Mouse (Mus musculus) forebrain, embryonic 15.5 days (tissue): Measurements from ENCODE around the gene Ift46. TPM values are rescaled to one million over a fixed set of nuclear protein-coding genes. Genes with fewer than 3 reads are reported as not detected.

Source experiments
- ATAC-seq: fragments of 200-750 bp; cut with Nextera tagmentation; replicated peaks from 2 replicates; pipeline ENCODE4 v1.8.0; 2017; ENCODE audit warnings: mild to moderate bottlenecking, moderate TSS enrichment, moderate library complexity
- H3K27ac ChIP-seq: fragments of 300-500 bp; sonication (generic); replicated peaks from 2 replicates; pipeline ENCODE4 v1.5.1; 2015; ENCODE audit warnings: mild to moderate bottlenecking, inconsistent platforms
- H3K27me3 ChIP-seq: fragments of 300-500 bp; sonication (generic); 2 replicates; pipeline ENCODE4 v1.6.1; 2015; ENCODE audit warnings: inconsistent platforms
- H3K36me3 ChIP-seq: fragments of 300-500 bp; sonication (generic); 2 replicates; pipeline ENCODE4 v1.6.1; 2015; ENCODE audit warnings: mild to moderate bottlenecking, inconsistent platforms
- H3K4me1 ChIP-seq: fragments of 300-500 bp; sonication (generic); 2 replicates; pipeline ENCODE4 v1.6.1; 2015; ENCODE audit warnings: inconsistent platforms
- H3K4me2 ChIP-seq: fragments of 300-500 bp; sonication (generic); replicated peaks from 2 replicates; pipeline ENCODE4 v1.6.1; 2015; ENCODE audit warnings: mild to moderate bottlenecking, inconsistent platforms
- H3K4me3 ChIP-seq: fragments of 300-500 bp; sonication (generic); 2 replicates; pipeline ENCODE4 v1.5.1; 2015; ENCODE audit warnings: mild to moderate bottlenecking, inconsistent platforms
- H3K9ac ChIP-seq: fragments of 300-500 bp; sonication (generic); replicated peaks from 2 replicates; pipeline ENCODE4 v1.6.1; 2015; ENCODE audit warnings: mild to moderate bottlenecking, inconsistent platforms
- H3K9me3 ChIP-seq: fragments of 300-500 bp; sonication (generic); 2 replicates; pipeline ENCODE4 v1.6.1; 2016; ENCODE audit warnings: inconsistent platforms
- WGBS: fragments of 180-500 bp; shearing (Covaris S2); methylation state at CpG from one replicate; pipeline ENCODE4 v1.1.7; 2015; ENCODE audit warnings: mixed read lengths; 5-methylcytosine and 5-hydroxymethylcytosine counted together
- polyA plus RNA-seq: library from polyadenylated mRNA; unstranded; fragments of >200 nt; fragmentation: Nextera tagmentation; extraction: Ambion mirVana; gene quantifications from 2 replicates; pipeline ENCODE4 v1.2.1, GENCODE M21; 2015

The Ift46 gene
- polyA plus RNA-seq, 1 experiment from 2014 or later = 179 TPM

GRCm38 (mm10) chr9:44724665-44725064 is 43.0 kb upstream of the Ift46 start:
- ATAC-seq = no peak
- H3K27me3 ChIP-seq = no peaks in the 10 kb centered on the region
- no peaks in the 10 kb centered on the region for H3K36me3 ChIP-seq
- H3K4me1 ChIP-seq = peaks cover 57% of the 10 kb centered on the region
- 55% methylated on average over 2 of the region's 2 CpGs for WGBS
- no peaks in the 10 kb centered on the region for H3K9me3 ChIP-seq
- no peak overlapping the region for H3K4me2 ChIP-seq
- H3K27ac ChIP-seq = peak overlapping the region; percentile 78
- H3K9ac ChIP-seq = no peak overlapping the region
- no peak overlapping the region for H3K4me3 ChIP-seq

- H3K4me2 ChIP-seq = no peak overlapping the region
- no peaks in the 10 kb centered on the region for H3K36me3 ChIP-seq
- no peak for ATAC-seq
- no peak overlapping the region for H3K4me3 ChIP-seq
- H3K4me1 ChIP-seq = peaks cover 43% of the 10 kb centered on the region
- no peaks in the 10 kb centered on the region for H3K9me3 ChIP-seq
- H3K27ac ChIP-seq = 0 out of 2 replicates have a peak overlapping the region, but pooled peaks have one; percentile 1
- H3K27me3 ChIP-seq = no peaks in the 10 kb centered on the region
- 39% methylated on average over 10 of the region's 10 CpGs for WGBS
- H3K9ac ChIP-seq = no peak overlapping the region
Measured at GRCm38 (mm10) chr9:44726431-44727146, 41.1 kb upstream of the Ift46 start.

GRCm38 (mm10) chr9:44727441-44727840 is 40.3 kb upstream of the Ift46 start:
- Histone ChIP-seq H3K4me3 (no peak overlapping the region), H3K9ac (no peak overlapping the region), H3K9me3 (no peaks in the 10 kb centered on the region), H3K27ac (no peak overlapping the region), H3K36me3 (no peaks in the 10 kb centered on the region), H3K4me1 (peaks cover 36% of the 10 kb centered on the region), H3K27me3 (no peaks in the 10 kb centered on the region), H3K4me2 (no peak overlapping the region)
- ATAC-seq = no peak
- WGBS = 71% methylated on average over 5 of the region's 5 CpGs

- WGBS = 71% methylated on average over 5 of the region's 5 CpGs
- H3K27ac ChIP-seq = no peak overlapping the region
Measured at GRCm38 (mm10) chr9:44732130-44732549, 35.6 kb upstream of the Ift46 start.

GRCm38 (mm10) chr9:44732921-44733530 is 34.7 kb upstream of the Ift46 start:
- Histone ChIP-seq H3K9me3 (no peaks in the 10 kb centered on the region), H3K4me1 (peaks cover 21% of the 10 kb centered on the region), H3K4me3 (no peak overlapping the region), H3K9ac (0 out of 2 replicates have a peak overlapping the region, but pooled peaks have one; percentile 68), H3K27ac (no peak overlapping the region), H3K36me3 (no peaks in the 10 kb centered on the region), H3K4me2 (peak overlapping the region; percentile 100), H3K27me3 (no peaks in the 10 kb centered on the region)
- no peak for ATAC-seq
- WGBS = 55% methylated on average over 12 of the region's 12 CpGs

More at GRCm38 (mm10) chr9:44732130-44732549, 35.6 kb upstream of the Ift46 start:
- H3K9ac ChIP-seq = no peak overlapping the region
- H3K4me2 ChIP-seq = no peak overlapping the region
- no peaks in the 10 kb centered on the region for H3K27me3 ChIP-seq
- H3K4me1 ChIP-seq = peaks cover 22% of the 10 kb centered on the region
- no peak for ATAC-seq
- no peaks in the 10 kb centered on the region for H3K36me3 ChIP-seq
- no peak overlapping the region for H3K4me3 ChIP-seq
- H3K9me3 ChIP-seq = no peaks in the 10 kb centered on the region

- H3K4me1 ChIP-seq = peaks cover 21% of the 10 kb centered on the region
- no peaks in the 10 kb centered on the region for H3K36me3 ChIP-seq
- H3K9ac ChIP-seq = peak overlapping the region; percentile 68
- H3K27me3 ChIP-seq = no peaks in the 10 kb centered on the region
- peak overlapping the region; percentile 100 for H3K4me2 ChIP-seq
- H3K4me3 ChIP-seq = peak overlapping the region; percentile 60
- ATAC-seq = peak; percentile 52
- under 1% methylated on average over 79 of the region's 79 CpGs for WGBS
- no peaks in the 10 kb centered on the region for H3K9me3 ChIP-seq
- H3K27ac ChIP-seq = 0 out of 2 replicates have a peak overlapping the region, but pooled peaks have one; percentile 15
Measured at GRCm38 (mm10) chr9:44733671-44734523, 33.8 kb upstream of the Ift46 start.

- H3K36me3 ChIP-seq = no peaks in the 10 kb centered on the region
- no peaks in the 10 kb centered on the region for H3K9me3 ChIP-seq
- H3K27me3 ChIP-seq = no peaks in the 10 kb centered on the region
- peak within 1 kb of the TSS; percentile 100 for H3K4me2 ChIP-seq
- H3K4me3 ChIP-seq = peak within 1 kb of the TSS; percentile 60
- peak within 1 kb of the TSS; percentile 68 for H3K9ac ChIP-seq
- peaks cover 21% of the 10 kb centered on the region for H3K4me1 ChIP-seq
- WGBS = under 1% methylated on average over 47 of the region's 47 CpGs
- ATAC-seq = peak; percentile 79
- H3K27ac ChIP-seq = no peak within 1 kb of the TSS
Measured at GRCm38 (mm10) chr9:44734524-44735494, 32.9 kb upstream of the Ift46 start, which contains the start of gene Phldb1. Gene Phldb1, minus strand, starts transcription at chr9:44735198.

- Histone ChIP-seq H3K9ac (no peak overlapping the region), H3K9me3 (no peaks in the 10 kb centered on the region), H3K4me3 (no peak overlapping the region), H3K36me3 (no peaks in the 10 kb centered on the region), H3K27me3 (no peaks in the 10 kb centered on the region), H3K27ac (no peak overlapping the region), H3K4me2 (no peak overlapping the region), H3K4me1 (peaks cover 21% of the 10 kb centered on the region)
- ATAC-seq = no peak
- 82% methylated on average over 6 of the region's 6 CpGs for WGBS
Measured at GRCm38 (mm10) chr9:44735886-44736285, 31.8 kb upstream of the Ift46 start.

- 69% methylated on average over 2 of the region's 2 CpGs for WGBS
- H3K9me3 ChIP-seq = no peaks in the 10 kb centered on the region
- H3K4me2 ChIP-seq = no peak overlapping the region
- peaks cover 21% of the 10 kb centered on the region for H3K4me1 ChIP-seq
- H3K27ac ChIP-seq = no peak overlapping the region
- H3K27me3 ChIP-seq = no peaks in the 10 kb centered on the region
- no peak for ATAC-seq
- no peak overlapping the region for H3K9ac ChIP-seq
- H3K36me3 ChIP-seq = no peaks in the 10 kb centered on the region
- H3K4me3 ChIP-seq = no peak overlapping the region
Measured at GRCm38 (mm10) chr9:44736301-44736700, 31.4 kb upstream of the Ift46 start.

GRCm38 (mm10) chr9:44737240-44737949 is 30.3 kb upstream of the Ift46 start:
- Histone ChIP-seq H3K4me3 (no peak overlapping the region), H3K27ac (no peak overlapping the region), H3K27me3 (no peaks in the 10 kb centered on the region), H3K4me2 (no peak overlapping the region), H3K36me3 (peaks cover 2% of the 10 kb centered on the region; the same call in 1 of the 2 replicates), H3K9ac (no peak overlapping the region), H3K9me3 (no peaks in the 10 kb centered on the region), H3K4me1 (peaks cover 21% of the 10 kb centered on the region)
- 65% methylated on average over 8 of the region's 8 CpGs for WGBS
- no peak for ATAC-seq
